Mouse (Mus musculus): Measurements from ENCODE around the gene Gm47955. TPM values are rescaled to one million over a fixed set of nuclear protein-coding genes. Genes with fewer than 3 reads are reported as not detected.
"Not testable (repeated sequence)": the region's sequence is repeated elsewhere in the genome, so short reads cannot be mapped to it uniquely, and the experiment has no call there.

Gm47955 gene
- polyA plus RNA-seq, 1 experiment from 2014 or later = not detected

GRCm38 (mm10) chr1:82972046-82972445 is 12.0 kb downstream of the Gm47955 start:
- Histone ChIP-seq H3K36me3 (ENCODE audit: poor library complexity, severe bottlenecking) (no peaks in the 10 kb centered on the region), H3K4me2 (no peak overlapping the region), H3K27me3 (no peaks in the 10 kb centered on the region), H3K27ac (no peak overlapping the region), H3K4me1 (no peaks in the 10 kb centered on the region), H3K4me3 (no peak overlapping the region), H3K9me3 (replicated peaks) (no peaks in the 10 kb centered on the region), H3K9ac (no peak overlapping the region)
- no peak for ATAC-seq
- WGBS = 70% methylated on average over 4 of the region's 4 CpGs

GRCm38 (mm10) chr1:82973244-82973643 is 13.2 kb downstream of the Gm47955 start:
- no peaks in the 10 kb centered on the region for H3K27me3 ChIP-seq
- no peak for ATAC-seq
- H3K36me3 ChIP-seq (ENCODE audit: poor library complexity, severe bottlenecking) = no peaks in the 10 kb centered on the region
- H3K4me1 ChIP-seq = no peaks in the 10 kb centered on the region
- 95% methylated on average over 1 of the region's 1 CpGs for WGBS
- no peak overlapping the region for H3K27ac ChIP-seq
- H3K4me2 ChIP-seq = no peak overlapping the region
- H3K4me3 ChIP-seq = no peak overlapping the region
- no peaks in the 10 kb centered on the region for H3K9me3 ChIP-seq (replicated peaks)
- H3K9ac ChIP-seq = no peak overlapping the region

- Histone ChIP-seq H3K27ac (no peak overlapping the region), H3K36me3 (ENCODE audit: poor library complexity, severe bottlenecking) (no peaks in the 10 kb centered on the region), H3K4me3 (no peak overlapping the region), H3K4me1 (no peaks in the 10 kb centered on the region), H3K9me3 (replicated peaks) (no peaks in the 10 kb centered on the region), H3K4me2 (no peak overlapping the region), H3K27me3 (no peaks in the 10 kb centered on the region), H3K9ac (no peak overlapping the region)
- 78% methylated on average over 6 of the region's 6 CpGs for WGBS
- ATAC-seq = no peak
Observed at GRCm38 (mm10) chr1:82973901-82974300, 13.8 kb downstream of the Gm47955 start.

- ATAC-seq = no peak
- WGBS = 94% methylated on average over 9 of the region's 9 CpGs
Observed at GRCm38 (mm10) chr1:82974342-82974741, 14.3 kb downstream of the Gm47955 start.

GRCm38 (mm10) chr1:82975750-82976149 is 15.7 kb downstream of the Gm47955 start:
- Histone ChIP-seq H3K4me2 (no peak overlapping the region), H3K27ac (no peak overlapping the region), H3K9ac (no peak overlapping the region), H3K36me3 (ENCODE audit: poor library complexity, severe bottlenecking) (no peaks in the 10 kb centered on the region), H3K4me3 (no peak overlapping the region), H3K9me3 (replicated peaks) (no peaks in the 10 kb centered on the region), H3K27me3 (no peaks in the 10 kb centered on the region), H3K4me1 (no peaks in the 10 kb centered on the region)
- WGBS = 91% methylated on average over 5 of the region's 5 CpGs
- no peak for ATAC-seq

More at GRCm38 (mm10) chr1:82974342-82974741, 14.3 kb downstream of the Gm47955 start:
- no peaks in the 10 kb centered on the region for H3K36me3 ChIP-seq (ENCODE audit: poor library complexity, severe bottlenecking)
- H3K4me2 ChIP-seq = no peak overlapping the region
- no peaks in the 10 kb centered on the region for H3K27me3 ChIP-seq
- H3K4me1 ChIP-seq = no peaks in the 10 kb centered on the region
- H3K27ac ChIP-seq = no peak overlapping the region
- no peak overlapping the region for H3K4me3 ChIP-seq
- no peak overlapping the region for H3K9ac ChIP-seq
- H3K9me3 ChIP-seq (replicated peaks) = no peaks in the 10 kb centered on the region

- Histone ChIP-seq H3K4me3 (no peak overlapping the region), H3K36me3 (ENCODE audit: poor library complexity, severe bottlenecking) (no peaks in the 10 kb centered on the region), H3K9ac (no peak overlapping the region), H3K4me1 (no peaks in the 10 kb centered on the region), H3K27me3 (no peaks in the 10 kb centered on the region), H3K9me3 (replicated peaks) (no peaks in the 10 kb centered on the region), H3K4me2 (no peak overlapping the region), H3K27ac (no peak overlapping the region)
- no peak for ATAC-seq
Observed at GRCm38 (mm10) chr1:82977840-82978239, 17.8 kb downstream of the Gm47955 start.

- H3K4me2 ChIP-seq = no peak overlapping the region
- no peak overlapping the region for H3K27ac ChIP-seq
- WGBS = 91% methylated on average over 6 of the region's 6 CpGs
- H3K4me3 ChIP-seq = no peak overlapping the region
- no peak overlapping the region for H3K9ac ChIP-seq
- no peaks in the 10 kb centered on the region for H3K27me3 ChIP-seq
- no peaks in the 10 kb centered on the region for H3K4me1 ChIP-seq
- H3K36me3 ChIP-seq (ENCODE audit: poor library complexity, severe bottlenecking) = no peaks in the 10 kb centered on the region
- ATAC-seq = no peak
- peaks cover 9% of the 10 kb centered on the region; the same call in 1 of the 2 replicates for H3K9me3 ChIP-seq (replicated peaks)
Observed at GRCm38 (mm10) chr1:82986738-82987137, 26.7 kb downstream of the Gm47955 start.

GRCm38 (mm10) chr1:82987530-82988198 is 27.6 kb downstream of the Gm47955 start:
- ATAC-seq = peak; percentile 75
- Histone ChIP-seq H3K4me1 (no peaks in the 10 kb centered on the region), H3K27ac (no peak overlapping the region), H3K36me3 (ENCODE audit: poor library complexity, severe bottlenecking) (no peaks in the 10 kb centered on the region), H3K9me3 (replicated peaks) (peaks cover 9% of the 10 kb centered on the region; the same call in 1 of the 2 replicates), H3K9ac (no peak overlapping the region), H3K4me3 (no peak overlapping the region), H3K27me3 (no peaks in the 10 kb centered on the region), H3K4me2 (no peak overlapping the region)
- 37% methylated on average over 4 of the region's 4 CpGs for WGBS

GRCm38 (mm10) chr1:82991062-82991461 is 31.0 kb downstream of the Gm47955 start:
- Histone ChIP-seq H3K36me3 (ENCODE audit: poor library complexity, severe bottlenecking) (no peaks in the 10 kb centered on the region), H3K4me3 (no peak overlapping the region), H3K9ac (no peak overlapping the region), H3K9me3 (replicated peaks) (no peaks in the 10 kb centered on the region), H3K4me1 (no peaks in the 10 kb centered on the region), H3K27me3 (no peaks in the 10 kb centered on the region), H3K27ac (no peak overlapping the region), H3K4me2 (no peak overlapping the region)
- 75% methylated on average over 4 of the region's 4 CpGs for WGBS
- no peak for ATAC-seq

GRCm38 (mm10) chr1:82991596-82991995 is 31.5 kb downstream of the Gm47955 start:
- Histone ChIP-seq H3K9ac (no peak overlapping the region), H3K4me1 (no peaks in the 10 kb centered on the region), H3K4me3 (no peak overlapping the region), H3K9me3 (replicated peaks) (no peaks in the 10 kb centered on the region), H3K4me2 (no peak overlapping the region), H3K27ac (no peak overlapping the region), H3K27me3 (no peaks in the 10 kb centered on the region), H3K36me3 (ENCODE audit: poor library complexity, severe bottlenecking) (no peaks in the 10 kb centered on the region)
- no peak for ATAC-seq
- WGBS = 88% methylated on average over 3 of the region's 3 CpGs

- ATAC-seq = no peak
- H3K4me1 ChIP-seq = no peaks in the 10 kb centered on the region
- H3K27ac ChIP-seq = no peak overlapping the region
- no peak overlapping the region for H3K9ac ChIP-seq
- no peak overlapping the region for H3K4me3 ChIP-seq
- no peaks in the 10 kb centered on the region for H3K27me3 ChIP-seq
- H3K36me3 ChIP-seq (ENCODE audit: poor library complexity, severe bottlenecking) = no peaks in the 10 kb centered on the region
- WGBS = 91% methylated on average over 6 of the region's 6 CpGs
- H3K9me3 ChIP-seq (replicated peaks) = no peaks in the 10 kb centered on the region
- no peak overlapping the region for H3K4me2 ChIP-seq
Observed at GRCm38 (mm10) chr1:82992093-82992492, 32.0 kb downstream of the Gm47955 start.

- ATAC-seq = no peak
- Histone ChIP-seq H3K36me3 (ENCODE audit: poor library complexity, severe bottlenecking) (no peaks in the 10 kb centered on the region), H3K9ac (no peak overlapping the region), H3K9me3 (replicated peaks) (no peaks in the 10 kb centered on the region), H3K4me1 (no peaks in the 10 kb centered on the region), H3K4me2 (no peak overlapping the region), H3K27ac (no peak overlapping the region), H3K4me3 (no peak overlapping the region), H3K27me3 (no peaks in the 10 kb centered on the region)
- WGBS = 93% methylated on average over 3 of the region's 3 CpGs
Observed at GRCm38 (mm10) chr1:82993947-82994346, 33.9 kb downstream of the Gm47955 start.

GRCm38 (mm10) chr1:83000306-83000705 is 40.2 kb downstream of the Gm47955 start, which contains the start of gene Gm47959:
Gene Gm47959 (plus strand): TSS chr1:83000548.
- H3K4me1 ChIP-seq; H3K4me3 ChIP-seq; H3K9ac ChIP-seq; H3K9me3 ChIP-seq (replicated peaks); H3K27ac ChIP-seq; H3K36me3 ChIP-seq (ENCODE audit: poor library complexity, severe bottlenecking); ATAC-seq; H3K4me2 ChIP-seq; H3K27me3 ChIP-seq: not testable (repeated sequence)
- WGBS = 98% methylated on average over 9 of the region's 9 CpGs
